Mouse (Mus musculus) 3T3-L1 (cell line): ENCODE measurements around the gene Tbc1d10b.

Source experiments
- DNase-seq: peaks from one replicate; pipeline ENCODE4 v3.0.0-alpha.2; 2015; ENCODE audit warnings: low read depth, low spot score

The Tbc1d10b gene

DNA sequence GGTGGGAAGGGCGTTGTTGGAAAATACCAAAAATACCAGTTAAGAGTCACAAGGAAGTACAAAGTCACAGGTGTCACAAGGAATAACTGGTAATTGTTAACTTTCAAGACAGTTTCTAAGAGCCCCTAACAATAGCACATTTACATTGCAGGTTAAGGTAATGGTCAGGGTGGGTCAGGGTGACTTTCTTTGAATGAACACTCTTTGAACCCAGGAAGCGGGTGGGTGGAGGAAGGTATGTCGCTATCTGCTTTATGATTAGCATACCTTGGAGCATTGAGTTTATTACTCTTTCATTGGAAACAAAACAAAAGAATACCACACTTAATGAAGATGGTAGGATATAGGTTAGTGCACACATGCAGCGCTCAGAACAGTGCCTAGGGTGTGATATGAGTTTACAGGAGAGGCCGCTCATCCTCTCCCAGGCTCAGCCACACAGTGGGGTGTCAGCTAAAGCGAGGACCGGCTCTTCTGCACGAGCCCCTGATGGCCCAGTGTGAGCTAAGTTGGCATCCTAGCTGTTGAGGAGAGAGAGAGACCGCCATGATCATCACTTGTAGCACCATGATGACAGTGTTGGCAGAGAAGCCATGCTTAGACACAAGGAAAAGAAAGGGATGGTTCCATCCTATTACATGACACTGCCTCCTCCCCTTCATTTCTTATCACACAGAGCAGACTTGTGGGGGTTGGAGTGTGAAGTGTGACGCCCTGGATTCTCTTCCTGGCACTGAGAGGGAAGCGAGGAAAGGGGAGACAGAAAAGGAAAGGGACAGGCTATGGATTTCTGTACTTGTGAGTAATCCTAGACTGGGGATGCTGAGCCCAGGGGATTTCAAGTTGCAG is 17.1 kb upstream of the Tbc1d10b start:
- no peak for DNase-seq

DNA sequence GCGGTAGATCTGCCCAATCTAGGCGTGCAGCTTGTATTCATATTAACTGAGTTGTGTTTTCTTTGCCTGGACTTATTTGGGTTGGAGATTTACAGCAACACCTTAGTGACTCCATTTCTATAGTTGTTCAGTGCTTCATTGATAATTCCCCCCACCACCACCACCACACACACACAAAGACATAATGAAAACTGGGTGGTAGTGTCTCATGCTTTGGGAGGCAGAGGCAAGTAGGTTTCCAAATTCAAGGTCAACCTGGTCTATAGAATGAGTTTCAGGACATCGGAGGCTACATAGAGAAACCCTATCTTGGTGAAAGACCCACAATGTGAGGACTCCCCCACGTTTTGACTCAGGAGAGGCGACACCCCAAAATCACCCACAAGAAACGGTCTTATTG is 16.3 kb upstream of the Tbc1d10b start:
- no peak for DNase-seq

DNA sequence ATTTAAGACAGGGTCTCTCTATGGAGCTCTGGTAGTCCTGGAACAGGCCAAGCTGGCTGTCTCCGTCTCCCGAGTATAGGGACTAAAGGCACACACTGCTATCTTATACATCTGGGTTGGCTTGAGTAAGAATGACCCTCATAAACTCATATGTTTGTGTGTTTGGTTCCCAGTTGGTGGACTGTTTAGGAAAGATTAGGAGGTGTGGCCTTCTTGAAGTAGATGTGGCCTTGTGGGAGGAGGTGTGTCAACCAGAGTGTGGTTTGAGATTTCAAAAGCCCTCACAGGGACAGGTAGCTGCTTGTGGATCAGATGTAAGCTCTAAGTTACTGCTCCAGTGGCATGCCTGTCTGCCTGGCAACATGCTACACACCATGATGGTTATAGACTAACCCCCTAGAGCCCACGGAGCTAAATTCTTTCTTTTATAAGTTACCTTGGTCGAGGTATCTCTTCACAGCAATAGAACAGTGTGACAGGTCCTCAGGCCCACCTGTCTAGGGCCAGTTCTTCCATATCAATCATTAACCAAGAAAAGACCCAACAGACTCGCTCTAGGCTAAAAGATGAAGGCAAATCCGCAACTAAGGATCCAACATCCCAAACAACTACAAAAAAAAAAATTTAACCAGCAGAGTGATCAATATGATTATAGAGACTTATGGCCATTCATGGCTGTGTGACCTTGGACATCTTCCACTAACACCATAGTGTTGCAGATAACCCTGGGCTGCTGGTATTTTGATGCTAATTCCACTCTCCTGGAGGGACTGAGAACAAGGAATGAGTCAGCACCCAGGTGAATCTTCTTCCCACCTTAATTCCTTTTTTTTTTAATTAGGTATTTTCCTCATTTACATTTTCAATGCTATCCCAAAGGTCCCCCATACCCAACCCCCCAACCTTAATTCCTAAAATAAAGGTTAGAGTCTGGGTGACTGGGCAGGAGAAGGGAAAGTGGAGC is 15.5 kb upstream of the Tbc1d10b start:
- DNase-seq = no peak

DNA sequence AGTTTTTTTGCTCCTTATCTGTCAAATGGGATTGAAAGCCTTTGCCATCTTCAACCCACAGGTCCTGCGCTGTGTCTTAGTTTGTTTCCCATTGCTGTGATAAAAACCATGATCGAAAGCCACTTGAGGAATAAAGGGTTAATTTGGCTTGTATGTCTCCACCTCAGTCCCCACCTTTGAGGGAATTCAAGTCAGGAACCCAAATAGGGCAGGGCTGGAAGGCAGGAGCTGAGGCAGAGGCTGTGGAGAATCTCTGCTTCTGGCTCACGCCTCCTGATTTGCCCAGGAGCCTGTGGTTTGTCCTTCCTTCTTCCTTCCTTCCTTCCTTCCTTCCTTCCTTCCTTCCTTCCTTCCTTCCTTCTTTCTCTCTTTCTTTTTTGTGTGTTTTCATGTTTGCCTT is 14.8 kb upstream of the Tbc1d10b start:
- no peak for DNase-seq

DNA sequence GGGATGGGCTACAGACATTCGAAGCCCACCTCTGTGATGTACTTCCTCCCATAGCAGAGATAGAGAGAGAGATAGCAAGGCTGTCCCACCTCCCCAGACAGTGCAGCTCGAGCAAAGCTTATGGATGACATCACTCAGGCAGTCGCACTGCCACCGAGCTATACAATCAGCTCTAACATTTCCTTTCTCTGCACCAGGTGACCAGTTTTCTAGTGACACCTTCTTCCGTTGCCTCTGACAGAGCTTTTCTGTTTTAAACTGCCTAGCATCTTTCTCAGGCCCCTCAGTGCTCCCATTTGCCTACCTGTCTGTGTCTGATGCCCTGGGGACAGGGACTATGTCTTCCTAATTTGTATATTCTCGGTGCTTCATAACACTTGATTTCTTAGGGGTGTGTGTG is 12.2 kb upstream of the Tbc1d10b start:
- DNase-seq = no peak

DNA sequence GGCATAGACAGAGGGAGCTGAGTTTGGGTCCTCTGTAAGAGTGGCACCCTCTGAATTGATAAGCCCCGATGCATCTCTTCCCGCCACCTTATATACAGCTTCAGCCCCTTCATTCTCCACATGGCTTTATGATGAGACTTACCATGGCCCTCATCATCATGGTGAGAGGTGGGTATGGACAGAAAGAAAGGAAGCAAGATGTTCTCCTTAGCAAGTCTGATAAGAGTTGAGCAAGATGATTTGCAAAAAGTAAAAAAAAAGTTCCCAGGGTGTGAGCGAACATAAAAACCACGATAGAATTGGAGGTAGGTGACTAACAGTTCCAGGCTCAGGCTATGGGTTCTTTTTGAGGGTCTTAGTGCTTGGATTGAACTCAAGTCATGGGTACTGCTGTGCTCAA is 10.4 kb upstream of the Tbc1d10b start:
- DNase-seq = no peak

DNA sequence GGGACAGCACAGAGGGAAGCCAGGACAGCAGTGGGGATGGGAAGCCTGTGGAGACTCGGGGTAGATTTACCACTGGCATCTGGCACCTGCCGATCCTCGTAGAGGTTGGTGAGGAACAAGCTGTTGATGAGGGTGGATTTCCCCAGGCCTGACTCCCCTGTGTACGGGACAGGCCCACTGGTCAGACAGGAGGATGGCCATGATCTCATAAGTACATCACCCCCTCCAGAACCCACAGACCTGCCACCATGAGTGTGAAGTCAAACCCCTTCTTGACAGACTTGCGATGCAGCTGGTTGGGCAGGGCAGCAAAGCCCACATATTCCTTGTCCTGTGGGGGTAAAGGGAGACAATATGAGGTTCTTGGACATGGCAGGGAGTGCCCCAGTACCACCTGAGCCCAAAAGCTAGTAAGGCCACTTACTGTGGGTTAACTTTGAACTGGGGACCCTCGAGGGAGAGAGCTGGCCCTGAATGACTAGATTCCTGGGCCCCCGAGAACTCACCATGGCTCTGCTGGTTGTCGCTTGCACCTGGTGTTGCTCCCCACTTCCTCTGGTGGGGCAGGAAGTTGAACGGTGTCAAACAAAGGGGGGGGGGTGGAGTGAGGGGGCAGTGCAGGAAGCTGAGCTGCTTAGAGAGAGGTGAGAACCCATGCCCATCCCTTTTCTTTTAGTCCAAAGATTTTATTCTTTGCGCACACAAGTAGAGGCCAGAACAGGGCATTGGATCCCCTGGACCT is 9.8 kb upstream of the Tbc1d10b start:
- DNase-seq = no peak

DNA sequence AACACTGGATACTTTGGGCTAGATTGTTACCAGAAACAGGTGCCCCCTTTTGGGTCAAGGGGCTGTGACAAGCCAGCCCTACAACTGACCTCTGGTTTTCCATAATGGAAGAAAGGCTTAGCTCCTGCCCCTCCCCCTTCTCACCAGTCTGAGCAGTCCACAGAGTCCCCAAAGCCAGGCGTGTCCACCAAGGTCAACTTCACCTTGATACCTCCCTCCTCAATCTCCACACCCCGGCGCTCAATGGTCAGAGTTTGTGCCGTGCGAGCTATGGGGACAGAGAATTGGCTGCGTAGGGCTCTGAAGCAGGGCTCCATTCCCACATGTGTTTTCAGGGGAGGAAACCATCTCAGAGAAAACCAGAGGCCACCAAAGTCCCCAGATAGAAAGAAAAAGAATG is 9.2 kb upstream of the Tbc1d10b start:
- no peak for DNase-seq

DNA sequence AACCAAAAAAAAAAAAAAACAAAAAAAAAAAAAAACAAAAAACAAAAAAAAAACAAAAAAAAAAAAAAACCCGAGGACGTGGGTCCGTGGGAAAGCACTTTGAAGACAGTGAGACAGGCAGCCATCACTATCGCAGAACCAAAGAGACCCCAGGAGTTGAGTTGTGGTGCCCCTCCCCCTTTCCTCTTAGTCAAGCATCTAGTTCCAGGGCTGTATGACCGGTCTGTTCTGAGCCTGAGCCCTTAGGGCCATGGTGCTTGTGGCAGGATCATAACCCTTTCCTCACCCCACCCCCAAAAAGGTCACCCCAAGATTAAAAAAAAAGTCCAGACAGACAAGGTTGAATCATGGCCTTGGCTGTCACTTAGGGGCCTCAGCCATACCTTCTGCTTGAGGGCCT is 8.0 kb upstream of the Tbc1d10b start:
- no peak for DNase-seq

DNA sequence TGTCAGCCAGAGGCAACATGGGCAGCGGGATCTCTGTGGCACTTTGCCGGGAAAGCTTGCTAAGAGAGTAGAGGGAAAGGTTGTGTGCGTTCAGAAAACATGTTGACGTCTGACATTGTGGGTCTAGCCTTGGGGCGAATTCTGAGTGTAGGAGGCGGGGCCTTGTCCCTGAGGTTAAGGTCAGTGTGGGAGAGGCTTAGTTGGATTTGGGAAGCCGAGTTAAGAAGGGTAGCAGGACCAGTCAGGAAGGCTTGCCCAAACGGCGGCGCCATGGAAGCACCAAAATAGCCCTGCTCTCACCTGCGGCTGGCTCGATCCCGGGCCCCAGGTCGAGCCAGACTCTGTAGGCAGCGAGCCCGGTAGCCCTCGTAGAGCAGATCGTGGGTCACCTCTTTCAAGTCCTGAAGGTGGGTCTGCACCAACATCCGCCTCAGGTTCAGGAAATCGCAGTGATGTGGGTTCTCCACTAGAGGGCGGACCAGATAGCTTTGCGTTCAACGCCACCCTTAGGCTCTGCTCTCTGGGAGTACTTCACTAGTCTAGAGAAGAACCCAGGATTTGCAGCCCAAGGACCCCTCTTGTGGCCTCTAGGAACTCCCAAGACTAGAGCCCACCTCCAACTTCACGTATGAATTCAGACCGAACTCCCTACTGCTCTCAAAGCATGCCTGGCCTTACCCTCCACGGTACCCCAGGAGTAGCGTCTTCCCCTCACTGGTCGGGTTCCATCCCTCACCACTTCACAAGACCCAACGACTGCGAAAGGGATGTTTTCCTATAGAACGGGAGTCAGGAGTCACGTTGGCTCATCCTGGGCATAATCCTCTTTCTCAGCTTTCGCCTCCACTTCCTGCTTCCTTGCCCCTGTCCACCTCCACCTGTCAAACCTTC is 7.0 kb upstream of the Tbc1d10b start:
- peak; percentile 54 for DNase-seq

DNA sequence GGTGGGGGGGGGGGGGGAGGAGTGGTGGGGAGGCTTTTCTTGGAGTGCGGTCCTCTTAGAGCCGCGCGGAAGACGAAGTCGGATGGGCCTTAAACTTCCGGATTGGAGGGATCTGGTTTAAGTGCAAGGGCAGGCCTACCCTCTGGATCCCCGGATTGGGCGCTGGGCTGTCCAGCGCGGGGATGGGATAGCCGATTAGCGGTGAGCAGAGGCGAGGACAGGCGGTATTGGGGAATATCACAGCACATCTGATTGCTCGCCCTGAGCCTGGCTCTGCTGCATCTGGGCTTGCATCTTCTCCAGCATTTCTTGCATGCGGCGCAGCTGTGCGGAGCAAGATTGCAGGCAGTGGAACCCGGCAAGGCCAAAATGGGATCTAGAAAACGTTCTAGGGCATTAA is 6.3 kb upstream of the Tbc1d10b start:
- DNase-seq = no peak

DNA sequence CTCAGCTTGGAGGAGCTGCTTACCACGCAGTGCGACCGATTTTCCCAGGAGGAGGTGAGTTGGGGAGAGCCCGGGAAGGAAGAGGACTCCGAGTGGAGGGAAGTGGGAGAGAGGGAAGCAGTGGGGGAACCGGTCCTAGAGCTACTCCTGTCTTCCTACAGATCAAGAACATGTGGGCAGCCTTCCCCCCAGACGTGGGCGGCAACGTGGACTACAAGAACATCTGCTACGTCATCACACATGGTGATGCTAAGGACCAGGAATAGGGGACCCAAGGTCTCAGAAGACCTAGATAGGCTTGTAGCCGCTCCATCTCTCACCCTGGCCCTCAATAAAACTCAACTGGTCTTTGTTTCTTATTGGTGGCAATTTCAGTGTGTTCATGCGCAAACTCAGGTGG is 5.7 kb upstream of the Tbc1d10b start:
- no peak for DNase-seq

DNA sequence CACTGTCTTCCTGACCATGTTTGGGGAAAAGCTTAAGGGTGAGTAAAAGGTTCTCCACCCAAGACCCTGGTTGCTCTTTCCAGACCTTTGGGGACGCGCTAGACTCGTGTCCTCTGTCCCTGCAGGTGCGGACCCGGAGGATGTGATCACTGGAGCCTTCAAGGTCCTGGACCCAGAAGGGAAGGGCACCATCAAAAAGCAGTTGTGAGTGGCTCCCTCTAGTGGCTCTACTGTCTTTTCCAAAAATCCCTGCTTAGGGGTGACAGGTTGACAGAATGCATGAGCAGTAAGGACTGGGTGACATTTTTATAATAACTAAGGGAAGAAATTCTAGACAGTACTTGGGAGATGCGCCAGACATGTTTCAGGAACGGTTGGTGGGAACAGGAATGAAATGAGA is 5.2 kb upstream of the Tbc1d10b start:
- DNase-seq = peak; percentile 44

DNA sequence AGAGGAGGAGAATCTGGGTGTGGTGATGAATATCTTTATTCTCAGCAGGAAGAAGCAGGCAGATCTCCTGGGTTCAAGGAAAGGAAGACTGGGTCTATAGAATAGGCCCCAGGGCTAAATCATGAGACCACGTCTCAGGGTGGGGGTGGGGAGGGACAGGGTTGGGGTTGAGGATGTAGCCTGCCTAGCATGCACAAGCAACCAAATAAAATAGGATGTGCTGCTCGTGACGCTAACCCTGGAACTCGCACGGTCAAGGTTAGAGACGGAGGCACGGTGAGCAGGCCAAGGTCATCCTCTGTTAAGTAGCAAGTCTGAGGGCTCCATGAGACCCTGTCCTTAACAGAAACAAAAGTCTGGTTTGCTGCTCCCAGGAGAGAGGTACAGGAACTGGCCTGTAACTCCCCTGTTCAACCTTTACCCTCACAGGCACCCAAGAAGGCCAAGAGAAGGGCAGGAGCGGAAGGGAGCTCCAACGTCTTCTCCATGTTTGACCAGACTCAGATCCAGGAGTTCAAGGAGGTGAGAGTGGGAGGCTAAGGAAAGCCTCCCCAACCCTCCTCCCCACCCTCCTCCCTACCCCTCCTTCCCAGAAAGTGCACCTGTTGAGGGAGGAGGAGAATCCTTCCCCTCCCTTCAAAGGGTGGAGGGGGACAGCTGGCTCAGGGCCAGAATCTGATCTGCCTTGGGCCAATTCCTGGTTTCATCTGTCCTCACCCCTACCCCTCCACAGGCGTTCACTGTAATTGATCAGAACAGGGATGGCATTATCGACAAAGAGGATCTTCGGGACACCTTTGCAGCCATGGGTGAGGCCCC is 4.4 kb upstream of the Tbc1d10b start:
- DNase-seq = no peak

DNA sequence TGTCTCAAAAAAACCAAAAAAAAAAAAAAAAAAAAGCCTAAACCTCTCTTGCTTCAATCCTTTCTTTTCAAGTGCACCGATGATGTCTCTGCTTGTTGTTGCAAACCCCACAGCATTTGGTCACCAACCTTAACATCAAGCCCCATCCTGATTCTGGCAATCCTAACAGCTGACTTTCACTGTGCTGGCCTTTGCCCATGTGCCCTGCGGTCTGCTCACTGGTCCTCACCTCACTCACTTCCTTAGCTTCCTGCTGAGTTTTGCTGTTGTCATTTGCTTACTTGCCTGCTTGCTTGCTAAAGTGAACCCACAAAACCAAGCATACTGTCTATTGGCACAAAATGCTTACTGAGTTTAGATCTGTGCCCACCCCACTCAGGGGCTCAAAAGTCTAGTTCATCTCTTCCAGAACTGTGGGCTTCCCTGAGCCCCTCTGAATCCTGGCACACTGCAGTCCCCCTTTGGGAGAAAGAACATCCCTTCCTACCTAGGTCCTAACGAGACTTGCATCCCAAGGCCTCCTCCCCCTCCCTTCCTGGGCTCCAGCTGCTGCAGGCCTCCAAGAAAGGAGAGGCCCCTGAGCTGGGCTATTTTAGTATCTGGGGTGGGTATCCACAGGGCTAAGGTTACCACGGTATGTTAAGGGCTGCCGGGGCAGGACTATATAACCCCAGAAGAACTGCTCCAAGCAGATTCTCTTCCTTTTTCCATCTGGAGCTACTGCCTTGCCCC is 2.9 kb upstream of the Tbc1d10b start:
- no peak for DNase-seq

DNA sequence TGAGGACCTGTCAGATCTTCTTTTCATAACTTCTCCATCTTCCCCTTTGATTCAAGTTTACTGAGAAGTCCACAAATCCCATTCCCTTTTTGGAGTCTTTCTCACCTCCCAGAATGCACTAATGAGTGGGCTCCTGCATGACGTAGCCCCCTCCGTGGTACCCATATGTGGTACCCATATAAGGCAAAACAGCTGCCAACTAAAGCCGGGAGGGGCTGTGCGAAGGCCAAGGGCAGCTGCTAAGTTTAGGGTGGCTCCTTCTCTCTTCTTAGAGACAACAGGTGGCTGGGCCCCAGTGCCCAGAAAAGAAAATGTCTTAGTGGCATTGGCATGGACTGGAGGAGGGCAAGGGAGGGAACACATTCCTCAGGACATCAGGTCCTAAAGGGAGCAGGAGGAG is 2.0 kb upstream of the Tbc1d10b start:
- DNase-seq = no peak

DNA sequence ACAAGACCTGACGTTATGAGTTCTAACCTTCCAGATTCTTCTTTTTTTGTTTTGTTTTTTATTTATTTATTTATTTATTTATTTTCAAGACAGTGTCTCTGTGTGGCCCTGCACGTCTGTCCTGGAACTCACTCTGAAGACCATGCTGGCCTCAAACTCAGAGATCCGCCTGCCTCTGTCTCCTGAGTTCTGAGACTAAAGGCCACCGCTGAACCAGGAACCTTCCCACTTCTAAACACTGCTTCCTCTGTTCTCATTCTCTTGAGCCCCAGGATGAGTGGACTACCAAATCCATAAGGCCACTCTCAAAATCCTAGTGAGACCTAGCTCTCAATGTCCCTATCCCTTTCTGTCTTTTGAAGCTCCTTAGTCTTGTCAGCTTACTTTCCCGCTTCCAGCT is 1.6 kb upstream of the Tbc1d10b start:
- no peak for DNase-seq

DNA sequence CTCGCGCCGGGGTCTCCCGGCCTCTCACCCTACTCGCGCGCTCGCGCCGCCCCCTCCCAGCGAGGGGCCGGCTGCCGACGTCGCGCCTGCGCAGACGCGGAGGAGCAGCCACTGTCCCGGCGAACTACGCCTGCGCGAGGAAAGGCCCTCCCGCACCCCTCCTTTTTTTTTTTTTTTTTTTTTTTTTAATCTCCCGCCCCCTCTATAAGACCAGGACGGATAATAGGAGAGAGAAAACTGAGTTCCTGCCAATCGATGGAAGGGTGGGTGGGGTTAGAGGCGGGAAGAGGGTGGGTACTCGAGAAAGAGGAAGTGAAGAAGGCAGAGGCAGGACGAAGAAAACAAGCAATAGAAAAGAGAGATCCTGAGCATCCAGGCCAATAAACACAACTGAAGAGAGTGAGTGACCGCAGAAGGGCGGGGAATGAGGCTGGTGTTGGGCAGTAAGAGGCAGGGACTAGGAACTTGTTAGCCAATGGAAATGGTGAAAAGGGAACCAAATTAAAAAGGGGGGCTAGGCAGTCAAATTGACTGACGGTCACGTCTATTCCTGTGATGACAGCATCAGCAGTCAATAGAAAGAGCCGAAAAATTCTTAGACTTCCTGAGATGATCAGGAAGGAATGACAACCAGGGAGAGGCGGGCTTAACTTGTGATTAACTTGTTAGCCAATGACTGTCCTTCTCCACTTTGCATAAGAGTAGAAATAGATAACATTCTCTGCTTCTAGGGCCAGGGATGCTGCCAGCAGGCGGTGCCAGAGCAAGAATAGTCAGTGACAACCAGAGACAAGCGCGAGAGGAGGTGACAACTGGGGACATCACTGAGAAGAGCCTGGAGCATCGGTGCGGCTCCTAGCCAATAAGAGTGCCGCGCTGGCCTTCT is 528 bp upstream of the Tbc1d10b start, which contains the start of gene Mylpf:
Gene Mylpf (plus strand): TSS at position 338 of the 886 bp plus-strand sequence.
- DNase-seq = peak; percentile 99
